Mouse (Mus musculus) neural tube, embryonic 15.5 days (tissue): ENCODE measurements at regions not wholly inside any gene's neighbourhood (a gene's known extent, or its start where the extent isn't known, plus 50 kb on each side); places are given as distances from the start of the nearest gene placed in this dataset.

ENCODE experiments used
- ATAC-seq: fragments of 200-750 bp; cut with Nextera tagmentation; 2 replicates; pipeline ENCODE4 v1.8.0; 2017; ENCODE audit warnings: mild to moderate bottlenecking, moderate TSS enrichment, moderate library complexity; ENCODE audit not compliant: low FRiP score
- H3K27ac ChIP-seq: fragments of 300-500 bp; sonication (generic); replicated peaks from 2 replicates; pipeline ENCODE4 v1.5.1; 2015; ENCODE audit warnings: mild to moderate bottlenecking, inconsistent platforms
- H3K27me3 ChIP-seq: fragments of 300-500 bp; sonication (generic); replicated peaks from 2 replicates; pipeline ENCODE4 v1.6.1; 2015; ENCODE audit warnings: inconsistent platforms
- H3K36me3 ChIP-seq: fragments of 300-500 bp; sonication (generic); 2 replicates; pipeline ENCODE4 v1.6.1; 2015; ENCODE audit warnings: inconsistent platforms
- H3K4me1 ChIP-seq: fragments of 300-500 bp; sonication (generic); 2 replicates; pipeline ENCODE4 v1.6.1; 2015; ENCODE audit warnings: inconsistent platforms
- H3K4me2 ChIP-seq: fragments of 300-500 bp; sonication (generic); 2 replicates; pipeline ENCODE4 v1.6.1; 2015; ENCODE audit warnings: inconsistent platforms, mild to moderate bottlenecking, moderate library complexity
- H3K4me3 ChIP-seq: fragments of 300-500 bp; sonication (generic); replicated peaks from 2 replicates; pipeline ENCODE4 v1.5.1; 2015; ENCODE audit warnings: mild to moderate bottlenecking, inconsistent platforms
- H3K9ac ChIP-seq: fragments of 300-500 bp; sonication (generic); replicated peaks from 2 replicates; pipeline ENCODE4 v1.6.1; 2015; ENCODE audit warnings: mild to moderate bottlenecking, inconsistent platforms
- H3K9me3 ChIP-seq: fragments of 300-500 bp; sonication (generic); replicated peaks from 2 replicates; pipeline ENCODE4 v1.6.1; 2016; ENCODE audit warnings: inconsistent platforms
- WGBS: fragments of 180-500 bp; shearing (Covaris S2); methylation state at CpG from one replicate; pipeline ENCODE4 v1.1.7; 2015; ENCODE audit warnings: mixed read lengths; 5-methylcytosine and 5-hydroxymethylcytosine counted together

GRCm38 (mm10) chr2:106424974-106425373 lies 268.1 kb upstream of the Mpped2 start:
- Histone ChIP-seq H3K27ac (no peak overlapping the region), H3K4me2 (no peak overlapping the region), H3K4me1 (peaks cover 6% of the 10 kb centered on the region; the same call in 1 of the 2 replicates), H3K36me3 (no peaks in the 10 kb centered on the region), H3K9ac (no peak overlapping the region), H3K4me3 (no peak overlapping the region), H3K27me3 (no peaks in the 10 kb centered on the region), H3K9me3 (no peaks in the 10 kb centered on the region)
- WGBS: 68% methylated on average over 3 of the region's 3 CpGs
- no peak for ATAC-seq

- Histone ChIP-seq H3K27me3 (no peaks in the 10 kb centered on the region), H3K9ac (no peak overlapping the region), H3K9me3 (no peaks in the 10 kb centered on the region), H3K4me1 (peaks cover 6% of the 10 kb centered on the region; the same call in 1 of the 2 replicates), H3K27ac (no peak overlapping the region), H3K36me3 (no peaks in the 10 kb centered on the region), H3K4me3 (no peak overlapping the region), H3K4me2 (no peak overlapping the region)
- no peak for ATAC-seq
- 32% methylated on average over 4 of the region's 4 CpGs for WGBS
These were observed 267.6 kb upstream of the Mpped2 start for GRCm38 (mm10) chr2:106425451-106425881.

GRCm38 (mm10) chr2:106426010-106426409 lies 267.1 kb upstream of the Mpped2 start:
- no peak for ATAC-seq
- 97% methylated on average over 1 of the region's 1 CpGs for WGBS
- no peak overlapping the region for H3K9ac ChIP-seq

GRCm38 (mm10) chr2:106427237-106427636 lies 265.8 kb upstream of the Mpped2 start:
- no peak overlapping the region for H3K4me3 ChIP-seq
- H3K27ac ChIP-seq: no peak overlapping the region
- H3K27me3 ChIP-seq: no peaks in the 10 kb centered on the region
- peaks cover 15% of the 10 kb centered on the region for H3K4me1 ChIP-seq
- ATAC-seq: no peak
- H3K9me3 ChIP-seq: no peaks in the 10 kb centered on the region
- no peak overlapping the region for H3K9ac ChIP-seq
- 80% methylated on average over 7 of the region's 7 CpGs for WGBS
- no peak overlapping the region for H3K4me2 ChIP-seq
- H3K36me3 ChIP-seq: no peaks in the 10 kb centered on the region

More at GRCm38 (mm10) chr2:106426010-106426409, 267.1 kb upstream of the Mpped2 start:
- H3K27ac ChIP-seq: no peak overlapping the region
- no peak overlapping the region for H3K4me3 ChIP-seq
- H3K27me3 ChIP-seq: no peaks in the 10 kb centered on the region
- no peak overlapping the region for H3K4me2 ChIP-seq
- peaks cover 6% of the 10 kb centered on the region; the same call in 1 of the 2 replicates for H3K4me1 ChIP-seq
- H3K36me3 ChIP-seq: no peaks in the 10 kb centered on the region
- H3K9me3 ChIP-seq: no peaks in the 10 kb centered on the region

- Histone ChIP-seq H3K9ac (no peak overlapping the region), H3K4me2 (no peak overlapping the region), H3K4me3 (no peak overlapping the region), H3K36me3 (no peaks in the 10 kb centered on the region), H3K27me3 (0 out of 2 replicates have a peak, but pooled peaks cover 2% of the 10 kb centered on the region), H3K4me1 (peaks cover 15% of the 10 kb centered on the region), H3K27ac (no peak overlapping the region), H3K9me3 (no peaks in the 10 kb centered on the region)
- no peak for ATAC-seq
- 50% methylated on average over 11 of the region's 11 CpGs for WGBS
These were observed 264.2 kb upstream of the Mpped2 start for GRCm38 (mm10) chr2:106428909-106429308.

GRCm38 (mm10) chr2:106431141-106431540 lies 261.9 kb upstream of the Mpped2 start:
- peak overlapping the region; percentile 42; the same call in 1 of the 2 replicates for H3K27ac ChIP-seq
- WGBS: 29% methylated on average over 8 of the region's 8 CpGs
- peak overlapping the region; percentile 54 for H3K4me2 ChIP-seq
- peak; percentile 75 for ATAC-seq
- H3K9me3 ChIP-seq: no peaks in the 10 kb centered on the region
- H3K9ac ChIP-seq: no peak overlapping the region
- peaks cover 2% of the 10 kb centered on the region; the same call in 1 of the 2 replicates for H3K27me3 ChIP-seq
- peak overlapping the region; percentile 11; the same call in 1 of the 2 replicates for H3K4me3 ChIP-seq
- peaks cover 15% of the 10 kb centered on the region for H3K4me1 ChIP-seq
- no peaks in the 10 kb centered on the region for H3K36me3 ChIP-seq

- Histone ChIP-seq H3K4me1 (peaks cover 15% of the 10 kb centered on the region), H3K36me3 (no peaks in the 10 kb centered on the region), H3K27me3 (peaks cover 2% of the 10 kb centered on the region; the same call in 1 of the 2 replicates), H3K9me3 (no peaks in the 10 kb centered on the region), H3K4me3 (0 out of 2 replicates have a peak overlapping the region, but pooled peaks have one; percentile 11), H3K4me2 (peak overlapping the region; percentile 54), H3K27ac (peak overlapping the region; percentile 42; the same call in 1 of the 2 replicates), H3K9ac (no peak overlapping the region)
- ATAC-seq: peak; percentile 48; the same call in 1 of the 2 replicates
- 20% methylated on average over 9 of the region's 9 CpGs for WGBS
These were observed 261.4 kb upstream of the Mpped2 start for GRCm38 (mm10) chr2:106431637-106432199.

- H3K4me2 ChIP-seq: no peak overlapping the region
- no peaks in the 10 kb centered on the region for H3K36me3 ChIP-seq
- no peak overlapping the region for H3K27ac ChIP-seq
- WGBS: 24% methylated on average over 2 of the region's 2 CpGs
- no peaks in the 10 kb centered on the region for H3K9me3 ChIP-seq
- no peak for ATAC-seq
- no peak overlapping the region for H3K9ac ChIP-seq
- peaks cover 9% of the 10 kb centered on the region for H3K4me1 ChIP-seq
- H3K4me3 ChIP-seq: no peak overlapping the region
- H3K27me3 ChIP-seq: peaks cover 2% of the 10 kb centered on the region; the same call in 1 of the 2 replicates
These were observed 256.9 kb upstream of the Mpped2 start for GRCm38 (mm10) chr2:106436136-106436535.

GRCm38 (mm10) chr2:106454310-106454974 lies 238.6 kb upstream of the Mpped2 start:
- Histone ChIP-seq H3K9me3 (no peaks in the 10 kb centered on the region), H3K4me3 (no peak overlapping the region), H3K27me3 (no peaks in the 10 kb centered on the region), H3K36me3 (no peaks in the 10 kb centered on the region), H3K27ac (no peak overlapping the region), H3K4me1 (no peaks in the 10 kb centered on the region), H3K9ac (no peak overlapping the region), H3K4me2 (no peak overlapping the region)
- 60% methylated on average over 7 of the region's 7 CpGs for WGBS
- 0 out of 2 replicates have a peak, but pooled peaks have one; percentile 31 for ATAC-seq

GRCm38 (mm10) chr2:106455039-106455438 lies 238.0 kb upstream of the Mpped2 start:
- no peak for ATAC-seq
- WGBS: 70% methylated on average over 4 of the region's 4 CpGs

GRCm38 (mm10) chr2:106455972-106456371 lies 237.1 kb upstream of the Mpped2 start:
- Histone ChIP-seq H3K27ac (no peak overlapping the region), H3K27me3 (no peaks in the 10 kb centered on the region), H3K9me3 (no peaks in the 10 kb centered on the region), H3K4me3 (no peak overlapping the region), H3K4me1 (no peaks in the 10 kb centered on the region), H3K4me2 (no peak overlapping the region), H3K9ac (no peak overlapping the region), H3K36me3 (no peaks in the 10 kb centered on the region)
- ATAC-seq: no peak
- WGBS: 84% methylated on average over 3 of the region's 3 CpGs

More at GRCm38 (mm10) chr2:106455039-106455438, 238.0 kb upstream of the Mpped2 start:
- no peaks in the 10 kb centered on the region for H3K4me1 ChIP-seq
- no peak overlapping the region for H3K27ac ChIP-seq
- H3K9me3 ChIP-seq: no peaks in the 10 kb centered on the region
- H3K4me2 ChIP-seq: no peak overlapping the region
- no peaks in the 10 kb centered on the region for H3K36me3 ChIP-seq
- H3K9ac ChIP-seq: no peak overlapping the region
- no peak overlapping the region for H3K4me3 ChIP-seq
- no peaks in the 10 kb centered on the region for H3K27me3 ChIP-seq

- Histone ChIP-seq H3K9ac (no peak overlapping the region), H3K27me3 (no peaks in the 10 kb centered on the region), H3K4me1 (no peaks in the 10 kb centered on the region), H3K4me2 (no peak overlapping the region), H3K9me3 (no peaks in the 10 kb centered on the region), H3K36me3 (no peaks in the 10 kb centered on the region), H3K27ac (no peak overlapping the region), H3K4me3 (no peak overlapping the region)
- ATAC-seq: no peak
- 46% methylated on average over 5 of the region's 5 CpGs for WGBS
These were observed 235.1 kb upstream of the Mpped2 start for GRCm38 (mm10) chr2:106458003-106458402.
